Mouse (Mus musculus): ENCODE results near the gene E2f8. TPM values are rescaled to one million over a fixed set of nuclear protein-coding genes. Genes with fewer than 3 reads are reported as not detected.

E2f8 gene
- polyA plus RNA-seq (2014; fragmentation: Nextera tagmentation; extraction: Ambion mirVana): 16.2 and 17.6 TPM in 2 replicates

GRCm38 (mm10) chr7:48881486-48881885 lies at the start of gene E2f8:
Gene E2f8 (minus strand): TSS chr7:48881596.
- Histone ChIP-seq H3K36me3 (ENCODE audit: control insufficient read depth, insufficient read depth, low read length) (peaks cover 14% of the 10 kb centered on the region; the same call in 1 of the 2 replicates), H3K27me3 (replicated peaks; ENCODE audit: control insufficient read depth, insufficient read depth, low read length) (0 out of 2 replicates have a peak, but pooled peaks cover 10% of the 10 kb centered on the region), H3K4me2 (ENCODE audit: low read depth, low read length) (peak within 1 kb of the TSS; percentile 84), H3K4me3 (ENCODE audit: low read depth, low read length) (peak within 1 kb of the TSS; percentile 91), H3K9ac (ENCODE audit: low read depth, low read length) (peak within 1 kb of the TSS; percentile 86), H3K4me1 (ENCODE audit: control insufficient read depth, insufficient read depth, low read length) (peaks cover 3% of the 10 kb centered on the region; the same call in 1 of the 2 replicates), H3K27ac (replicated peaks; ENCODE audit: low read depth, low read length) (peak within 1 kb of the TSS; percentile 88), H3K9me3 (ENCODE audit: control insufficient read depth, low read length) (no peaks in the 10 kb centered on the region)
- ATAC-seq (ENCODE audit: low read depth) (peak; percentile 88), DNase-seq (ENCODE audit: low spot score) (peak; percentile 93)
- 0% methylated on average over 7 of the region's 41 CpGs for WGBS

DNA sequence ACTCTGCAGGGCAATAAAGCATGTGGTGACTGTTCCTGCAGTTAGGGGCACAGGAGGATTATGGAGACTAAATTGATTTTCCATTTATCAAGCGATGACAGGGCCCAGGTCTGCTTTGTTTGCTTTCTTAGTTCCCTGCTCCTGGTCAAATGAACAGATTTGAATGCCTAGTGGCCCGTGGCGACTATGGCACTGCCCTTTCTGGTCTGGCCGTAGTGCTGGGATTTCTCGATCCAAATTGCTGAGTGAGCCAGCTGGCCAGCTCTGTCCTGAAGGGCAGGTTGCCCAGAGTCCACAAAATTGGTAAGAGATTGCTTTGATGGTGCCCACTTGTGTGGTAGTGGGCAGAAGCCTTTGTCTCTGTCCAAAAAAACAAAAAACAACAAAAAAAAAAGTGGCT lies 49.0 kb upstream of the E2f8 start:
- Histone ChIP-seq H3K36me3 (ENCODE audit: control insufficient read depth, insufficient read depth, low read length) (no peaks in the 10 kb centered on the region), H3K27me3 (replicated peaks; ENCODE audit: control insufficient read depth, insufficient read depth, low read length) (no peaks in the 10 kb centered on the region; the same call in 1 of the 2 replicates), H3K4me1 (ENCODE audit: control insufficient read depth, insufficient read depth, low read length) (no peaks in the 10 kb centered on the region), H3K4me3 (ENCODE audit: low read depth, low read length) (no peak overlapping the region), H3K4me2 (ENCODE audit: low read depth, low read length) (no peak overlapping the region), H3K27ac (replicated peaks; ENCODE audit: low read depth, low read length) (no peak overlapping the region), H3K9ac (ENCODE audit: low read depth, low read length) (no peak overlapping the region), H3K9me3 (ENCODE audit: control insufficient read depth, low read length) (no peaks in the 10 kb centered on the region)
- DNase-seq (ENCODE audit: low spot score) (no peak), ATAC-seq (ENCODE audit: low read depth) (no peak)
- WGBS: 63% methylated on average over 5 of the region's 5 CpGs

DNA sequence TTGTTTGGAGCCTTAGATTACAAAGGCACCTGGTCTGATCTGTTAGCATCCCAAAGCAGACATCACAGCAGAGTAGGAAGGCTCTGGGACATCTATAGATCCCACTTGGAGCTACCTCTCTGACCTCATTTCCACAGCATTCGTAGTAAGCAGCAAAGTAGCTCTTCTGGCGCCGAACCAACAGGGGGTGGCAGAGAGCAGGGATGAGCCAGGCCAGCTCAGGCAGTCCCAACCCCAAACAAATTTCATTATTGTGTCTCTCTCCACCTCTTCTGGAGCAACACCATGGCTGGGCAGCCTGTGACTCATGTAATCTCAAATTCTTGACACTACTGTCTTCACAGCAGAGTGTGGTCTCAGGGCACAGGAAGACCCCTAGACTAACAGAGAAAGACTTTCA lies 47.0 kb upstream of the E2f8 start:
- ATAC-seq (ENCODE audit: low read depth) (0 out of 2 replicates have a peak, but pooled peaks have one; percentile 26), DNase-seq (ENCODE audit: low spot score) (peak; percentile 32)
- peaks cover 3% of the 10 kb centered on the region; the same call in 1 of the 2 replicates for H3K4me1 ChIP-seq (ENCODE audit: control insufficient read depth, insufficient read depth, low read length)
- no peak overlapping the region for H3K27ac ChIP-seq (replicated peaks; ENCODE audit: low read depth, low read length)
- H3K4me2 ChIP-seq (ENCODE audit: low read depth, low read length): no peak overlapping the region
- H3K9ac ChIP-seq (ENCODE audit: low read depth, low read length): no peak overlapping the region
- no peak overlapping the region for H3K4me3 ChIP-seq (ENCODE audit: low read depth, low read length)
- no peaks in the 10 kb centered on the region for H3K9me3 ChIP-seq (ENCODE audit: control insufficient read depth, low read length)
- H3K27me3 ChIP-seq (replicated peaks; ENCODE audit: control insufficient read depth, insufficient read depth, low read length): no peaks in the 10 kb centered on the region
- whole genome bisulfite sequencing: 7% methylated on average over 3 of the region's 3 CpGs
- no peaks in the 10 kb centered on the region for H3K36me3 ChIP-seq (ENCODE audit: control insufficient read depth, insufficient read depth, low read length)

- Histone ChIP-seq H3K4me2 (ENCODE audit: low read depth, low read length) (no peak overlapping the region), H3K9ac (ENCODE audit: low read depth, low read length) (no peak overlapping the region), H3K4me3 (ENCODE audit: low read depth, low read length) (no peak overlapping the region), H3K9me3 (ENCODE audit: control insufficient read depth, low read length) (no peaks in the 10 kb centered on the region), H3K36me3 (ENCODE audit: control insufficient read depth, insufficient read depth, low read length) (no peaks in the 10 kb centered on the region), H3K4me1 (ENCODE audit: control insufficient read depth, insufficient read depth, low read length) (peaks cover 3% of the 10 kb centered on the region; the same call in 1 of the 2 replicates), H3K27ac (replicated peaks; ENCODE audit: low read depth, low read length) (no peak overlapping the region), H3K27me3 (replicated peaks; ENCODE audit: control insufficient read depth, insufficient read depth, low read length) (no peaks in the 10 kb centered on the region)
- no peak for DNase-seq (ENCODE audit: low spot score)
- ATAC-seq (ENCODE audit: low read depth): no peak
- WGBS: 73% methylated on average over 3 of the region's 3 CpGs
Measured at GRCm38 (mm10) chr7:48925214-48925613, 43.8 kb upstream of the E2f8 start.

DNA sequence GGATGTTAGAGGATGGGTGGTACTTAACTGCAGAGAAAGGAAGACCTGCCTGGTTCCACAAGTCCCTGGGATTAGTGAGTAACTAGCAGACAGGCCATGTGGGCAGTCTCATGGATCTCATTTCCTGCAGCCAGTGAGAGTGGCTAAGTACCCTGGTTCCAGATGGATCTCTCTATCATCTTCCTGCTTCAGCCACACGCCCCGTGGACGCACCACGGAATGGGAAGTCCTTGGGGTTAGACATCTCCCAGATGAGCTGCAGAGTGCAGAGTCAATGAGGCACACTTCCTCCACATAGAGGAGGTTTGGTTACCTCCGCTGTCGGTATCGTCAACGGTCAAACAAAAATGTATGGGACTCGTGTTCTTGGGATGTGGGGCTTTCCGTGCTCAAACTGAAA lies 42.2 kb upstream of the E2f8 start:
- WGBS: 54% methylated on average over 10 of the region's 10 CpGs
- H3K27ac ChIP-seq (replicated peaks; ENCODE audit: low read depth, low read length): no peak overlapping the region

GRCm38 (mm10) chr7:48918389-48918788 lies 37.0 kb upstream of the E2f8 start:
- Histone ChIP-seq H3K27ac (replicated peaks; ENCODE audit: low read depth, low read length) (no peak overlapping the region), H3K27me3 (replicated peaks; ENCODE audit: control insufficient read depth, insufficient read depth, low read length) (no peaks in the 10 kb centered on the region), H3K9ac (ENCODE audit: low read depth, low read length) (no peak overlapping the region), H3K4me3 (ENCODE audit: low read depth, low read length) (no peak overlapping the region), H3K9me3 (ENCODE audit: control insufficient read depth, low read length) (no peaks in the 10 kb centered on the region), H3K4me1 (ENCODE audit: control insufficient read depth, insufficient read depth, low read length) (no peaks in the 10 kb centered on the region; the same call in 1 of the 2 replicates), H3K4me2 (ENCODE audit: low read depth, low read length) (no peak overlapping the region), H3K36me3 (ENCODE audit: control insufficient read depth, insufficient read depth, low read length) (no peaks in the 10 kb centered on the region)
- WGBS: 35% methylated on average over 11 of the region's 11 CpGs
- ATAC-seq (ENCODE audit: low read depth) (no peak), DNase-seq (ENCODE audit: low spot score) (no peak)

More for the DNA sequence above, 42.2 kb upstream of the E2f8 start:
- no peaks in the 10 kb centered on the region for H3K36me3 ChIP-seq (ENCODE audit: control insufficient read depth, insufficient read depth, low read length)
- no peak overlapping the region for H3K4me2 ChIP-seq (ENCODE audit: low read depth, low read length)
- no peaks in the 10 kb centered on the region for H3K9me3 ChIP-seq (ENCODE audit: control insufficient read depth, low read length)
- DNase-seq (ENCODE audit: low spot score): no peak
- H3K4me1 ChIP-seq (ENCODE audit: control insufficient read depth, insufficient read depth, low read length): peaks cover 3% of the 10 kb centered on the region; the same call in 1 of the 2 replicates
- H3K27me3 ChIP-seq (replicated peaks; ENCODE audit: control insufficient read depth, insufficient read depth, low read length): no peaks in the 10 kb centered on the region
- no peak for ATAC-seq (ENCODE audit: low read depth)
- no peak overlapping the region for H3K4me3 ChIP-seq (ENCODE audit: low read depth, low read length)
- no peak overlapping the region for H3K9ac ChIP-seq (ENCODE audit: low read depth, low read length)

DNA sequence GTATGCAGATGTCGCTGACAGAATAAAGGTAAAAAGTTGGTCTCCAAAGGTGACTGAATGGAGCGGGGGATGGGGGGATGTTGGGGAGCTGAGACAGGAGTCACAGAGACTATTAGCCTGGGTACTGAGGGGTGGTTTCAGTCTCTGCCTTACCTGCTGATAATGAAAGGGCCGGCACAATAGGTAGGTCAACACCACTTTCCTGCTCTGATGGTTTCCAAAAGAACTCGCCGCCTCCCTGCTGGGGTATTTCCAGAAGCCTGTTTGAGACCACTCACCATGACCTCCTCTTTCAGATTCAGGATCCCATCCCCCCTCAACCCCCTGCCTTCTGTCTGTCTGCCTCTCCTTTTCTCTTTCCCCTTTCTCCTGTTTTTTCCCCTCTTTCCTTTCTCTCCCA lies 36.6 kb upstream of the E2f8 start:
- 18% methylated on average over 5 of the region's 5 CpGs for WGBS
- Histone ChIP-seq H3K36me3 (ENCODE audit: control insufficient read depth, insufficient read depth, low read length) (no peaks in the 10 kb centered on the region), H3K9me3 (ENCODE audit: control insufficient read depth, low read length) (no peaks in the 10 kb centered on the region), H3K27me3 (replicated peaks; ENCODE audit: control insufficient read depth, insufficient read depth, low read length) (no peaks in the 10 kb centered on the region), H3K4me2 (ENCODE audit: low read depth, low read length) (no peak overlapping the region), H3K4me3 (ENCODE audit: low read depth, low read length) (no peak overlapping the region), H3K27ac (replicated peaks; ENCODE audit: low read depth, low read length) (no peak overlapping the region), H3K4me1 (ENCODE audit: control insufficient read depth, insufficient read depth, low read length) (no peaks in the 10 kb centered on the region), H3K9ac (ENCODE audit: low read depth, low read length) (no peak overlapping the region)
- no peak for ATAC-seq (ENCODE audit: low read depth)
- no peak for DNase-seq (ENCODE audit: low spot score)

- H3K27ac ChIP-seq (replicated peaks; ENCODE audit: low read depth, low read length): no peak overlapping the region
- no peak for ATAC-seq (ENCODE audit: low read depth)
- WGBS: 22% methylated on average over 5 of the region's 5 CpGs
Measured at GRCm38 (mm10) chr7:48917463-48917862, 36.1 kb upstream of the E2f8 start.

More at GRCm38 (mm10) chr7:48917463-48917862, 36.1 kb upstream of the E2f8 start:
- H3K36me3 ChIP-seq (ENCODE audit: control insufficient read depth, insufficient read depth, low read length): no peaks in the 10 kb centered on the region
- DNase-seq (ENCODE audit: low spot score): no peak
- H3K27me3 ChIP-seq (replicated peaks; ENCODE audit: control insufficient read depth, insufficient read depth, low read length): no peaks in the 10 kb centered on the region
- H3K4me2 ChIP-seq (ENCODE audit: low read depth, low read length): no peak overlapping the region
- no peak overlapping the region for H3K9ac ChIP-seq (ENCODE audit: low read depth, low read length)
- no peaks in the 10 kb centered on the region for H3K9me3 ChIP-seq (ENCODE audit: control insufficient read depth, low read length)
- no peak overlapping the region for H3K4me3 ChIP-seq (ENCODE audit: low read depth, low read length)
- H3K4me1 ChIP-seq (ENCODE audit: control insufficient read depth, insufficient read depth, low read length): no peaks in the 10 kb centered on the region
